Mouse (Mus musculus): Measurements from ENCODE around the gene Blzf1. TPM values are rescaled to one million over a fixed set of nuclear protein-coding genes. Genes with fewer than 3 reads are reported as not detected.

Blzf1 gene
- total RNA-seq, 1 experiment = 21.2 TPM

DNA sequence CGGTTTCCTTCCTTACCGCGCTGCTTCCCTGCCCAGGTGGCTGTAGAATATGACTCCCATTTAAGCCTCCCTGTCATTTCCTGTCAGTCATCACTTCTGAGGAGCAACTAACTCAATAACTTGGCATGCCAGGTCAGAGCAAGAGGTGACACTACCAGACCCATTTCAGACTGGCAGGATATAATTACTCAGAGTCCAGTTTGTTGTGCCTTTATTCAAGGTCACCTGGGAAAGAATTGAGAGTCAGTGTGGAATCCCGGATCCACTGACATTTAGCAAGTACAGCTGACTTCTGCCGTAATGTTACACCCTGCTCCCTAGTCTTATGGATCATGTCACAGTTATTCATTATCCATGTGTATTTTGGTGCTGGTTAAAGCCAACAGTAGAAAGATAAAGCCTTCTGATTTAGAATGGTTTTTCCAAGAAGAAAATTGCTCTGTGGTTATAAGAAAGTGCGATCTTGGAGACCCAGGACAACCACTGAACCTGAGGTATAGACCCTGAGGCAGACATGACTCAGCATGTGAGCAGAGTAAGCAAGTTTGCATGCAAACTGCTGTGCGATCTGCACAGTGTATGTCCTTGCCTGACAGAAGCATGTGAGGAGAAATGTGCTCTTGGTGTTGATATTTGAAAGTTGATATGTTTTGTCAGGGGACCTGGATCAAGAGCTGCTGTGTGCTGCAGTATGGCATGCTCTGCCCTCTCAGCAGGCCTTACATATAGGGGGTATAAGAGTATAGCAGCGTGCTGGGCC lies 56.7 kb downstream of the Blzf1 start:
- no peaks in the 10 kb centered on the region for H3K36me3 ChIP-seq (ENCODE audit: control insufficient read depth, insufficient read depth, low read length, poor library complexity, severe bottlenecking)
- peak overlapping the region; percentile 93 for H3K9ac ChIP-seq (ENCODE audit: insufficient read depth, low read depth, low read length, poor library complexity, severe bottlenecking)
- TF ChIP-seq CHD2 (IDR thresholded peaks at IDR 0.05; ENCODE audit: low read depth, low read length) (no peak), HCFC1 (IDR thresholded peaks at IDR 0.05; ENCODE audit: borderline replicate concordance, insufficient read depth, low read length) (no peak), ZNF384 (IDR thresholded peaks at IDR 0.05; ENCODE audit: low read depth, low read length) (no peak), MAFK (IDR thresholded peaks at IDR 0.05; ENCODE audit: insufficient read depth, low read depth, low read length) (peak; percentile 38; the same call in 1 of the 2 replicates)
- no peaks in the 10 kb centered on the region for H3K9me3 ChIP-seq (ENCODE audit: control insufficient read depth, insufficient read depth, low read depth, low read length)
- H3K4me3 ChIP-seq (ENCODE audit: insufficient read depth in 1 of 2, low read depth in 1 of 2, low read length in 2 of 2, poor library complexity in 1 of 2, severe bottlenecking in 1 of 2) = peak overlapping the region; percentile 86 to 94
- DNase-seq (ENCODE audit: low read depth, low spot score) = no peak
- peaks cover 0 to 4% of the 10 kb centered on the region in 2 experiments; a peak in 2 of 4 replicates for H3K4me1 ChIP-seq (ENCODE audit: control insufficient read depth in 2 of 2, insufficient read depth in 2 of 2, low read length in 2 of 2, poor library complexity in 1 of 2)
- H3K27ac ChIP-seq (ENCODE audit: insufficient read depth, low read depth, low read length, poor library complexity, severe bottlenecking) = no peak overlapping the region
- in situ Hi-C loops (cut with MboI; ENCODE audit: low sequenced_read_pairs in 2 of 2, unreplicated experiment in 2 of 2) = no loop called here

DNA sequence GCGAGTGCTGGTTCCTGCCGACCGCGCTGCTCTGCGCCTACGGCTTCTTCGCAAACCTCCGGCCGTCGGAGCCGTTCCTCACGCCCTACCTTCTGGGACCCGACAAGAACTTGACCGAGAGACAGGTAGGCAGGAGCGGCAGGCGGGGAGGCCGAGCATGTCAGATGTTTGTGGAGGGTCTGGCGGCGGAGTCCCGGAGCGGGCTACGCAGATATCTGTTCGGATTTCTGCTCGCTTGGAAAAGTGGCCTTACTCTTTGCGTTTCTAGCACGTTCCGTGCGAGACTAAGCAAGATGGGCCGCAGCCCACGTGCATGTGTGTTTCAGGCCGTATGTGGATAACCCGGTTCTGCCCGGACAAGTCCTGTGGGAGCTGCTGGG lies 58.0 kb downstream of the Blzf1 start:
- in situ Hi-C loops (cut with MboI; ENCODE audit: low sequenced_read_pairs in 2 of 2, unreplicated experiment in 2 of 2) = no loop called here
- H3K9ac ChIP-seq (ENCODE audit: insufficient read depth, low read depth, low read length, poor library complexity, severe bottlenecking) = peak overlapping the region; percentile 93
- peaks cover 0 to 4% of the 10 kb centered on the region in 2 experiments; a peak in 2 of 4 replicates for H3K4me1 ChIP-seq (ENCODE audit: control insufficient read depth in 2 of 2, insufficient read depth in 2 of 2, low read length in 2 of 2, poor library complexity in 1 of 2)
- no peaks in the 10 kb centered on the region for H3K9me3 ChIP-seq (ENCODE audit: control insufficient read depth, insufficient read depth, low read depth, low read length)
- TF ChIP-seq HCFC1 (IDR thresholded peaks at IDR 0.05; ENCODE audit: borderline replicate concordance, insufficient read depth, low read length) = 0 out of 2 replicates have a peak, but pooled peaks have one; percentile 54
- TF ChIP-seq ZC3H11A (IDR thresholded peaks at IDR 0.05; ENCODE audit: borderline replicate concordance, low read depth, low read length) = no peak
- H3K27ac ChIP-seq (ENCODE audit: insufficient read depth, low read depth, low read length, poor library complexity, severe bottlenecking) = peak overlapping the region; percentile 31; the same call in 1 of the 2 replicates
- peak overlapping the region; percentile 86 to 94 for H3K4me3 ChIP-seq (ENCODE audit: insufficient read depth in 1 of 2, low read depth in 1 of 2, low read length in 2 of 2, poor library complexity in 1 of 2, severe bottlenecking in 1 of 2)
- DNase-seq (ENCODE audit: low read depth, low spot score) = no peak
- H3K36me3 ChIP-seq (ENCODE audit: control insufficient read depth, insufficient read depth, low read length, poor library complexity, severe bottlenecking) = no peaks in the 10 kb centered on the region

DNA sequence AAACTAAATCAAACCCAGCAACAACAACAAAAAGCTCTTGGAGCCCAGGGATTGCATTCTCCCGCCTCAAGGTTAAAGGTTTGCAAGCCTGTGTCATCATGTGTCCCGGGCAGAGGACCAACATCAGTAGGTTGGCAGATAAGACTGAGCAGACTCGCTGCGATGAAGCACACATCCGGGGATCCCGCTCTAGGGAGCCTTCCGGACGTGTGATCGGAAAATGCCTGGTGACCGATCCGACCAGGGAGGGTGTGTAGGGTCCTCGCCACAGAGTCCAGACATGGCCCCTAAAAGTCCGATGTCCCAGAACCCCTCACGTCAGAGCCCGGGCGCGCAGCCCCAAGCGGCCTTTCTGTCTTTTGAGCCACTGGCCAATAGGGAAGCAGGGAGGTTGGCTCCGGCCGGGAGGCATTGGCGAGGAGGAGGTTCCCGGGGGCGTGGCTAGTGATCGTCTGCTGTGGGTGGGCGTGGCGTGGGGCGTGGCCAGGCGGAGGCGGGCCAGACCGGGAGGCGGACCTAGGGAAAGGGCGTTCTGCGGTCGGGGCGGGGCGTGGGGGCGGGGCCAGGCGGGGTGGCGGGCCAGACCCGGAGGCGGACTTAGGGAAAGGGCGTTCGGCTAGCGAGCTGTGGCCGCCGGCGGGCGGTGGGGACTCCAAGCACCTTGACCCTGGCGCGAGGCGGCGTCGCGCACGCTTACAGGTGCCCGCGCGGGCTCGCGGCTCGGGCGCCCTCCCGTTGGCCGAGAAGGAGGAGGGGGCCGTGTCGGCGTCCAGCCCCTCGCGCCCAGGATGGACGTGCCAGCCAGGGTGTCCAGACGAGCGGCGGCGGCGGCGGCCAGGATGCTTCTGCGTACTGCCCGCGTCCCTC lies 58.6 kb downstream of the Blzf1 start, which contains the start of gene Slc19a2:
Gene Slc19a2, plus strand, starts transcription at position 582 of the 867 bp plus-strand sequence.
- DNase-seq (ENCODE audit: low read depth, low spot score) = peak; percentile 93
- Histone ChIP-seq H3K4me1 (ENCODE audit: control insufficient read depth in 2 of 2, insufficient read depth in 2 of 2, low read length in 2 of 2, poor library complexity in 1 of 2) (peaks cover 0 to 4% of the 10 kb centered on the region in 2 experiments; a peak in 2 of 4 replicates), H3K27ac (ENCODE audit: insufficient read depth, low read depth, low read length, poor library complexity, severe bottlenecking) (peak within 1 kb of the TSS; percentile 31; the same call in 1 of the 2 replicates), H3K4me3 (ENCODE audit: insufficient read depth in 1 of 2, low read depth in 1 of 2, low read length in 2 of 2, poor library complexity in 1 of 2, severe bottlenecking in 1 of 2) (peak within 1 kb of the TSS; percentile 89 to 94), H3K36me3 (ENCODE audit: control insufficient read depth, insufficient read depth, low read length, poor library complexity, severe bottlenecking) (no peaks in the 10 kb centered on the region), H3K9me3 (ENCODE audit: control insufficient read depth, insufficient read depth, low read depth, low read length) (no peaks in the 10 kb centered on the region), H3K9ac (ENCODE audit: insufficient read depth, low read depth, low read length, poor library complexity, severe bottlenecking) (peak within 1 kb of the TSS; percentile 93)
- no peak for TF ChIP-seq ZC3H11A (IDR thresholded peaks at IDR 0.05; ENCODE audit: borderline replicate concordance, low read depth, low read length)
- no peak for TF ChIP-seq MAFK (IDR thresholded peaks at IDR 0.05; ENCODE audit: insufficient read depth, low read depth, low read length)
- TF ChIP-seq CHD2 (IDR thresholded peaks at IDR 0.05; ENCODE audit: low read depth, low read length) = no peak
- TF ChIP-seq ZNF384 (IDR thresholded peaks at IDR 0.05; ENCODE audit: low read depth, low read length) = no peak
- TF ChIP-seq HCFC1 (IDR thresholded peaks at IDR 0.05; ENCODE audit: borderline replicate concordance, insufficient read depth, low read length) = no peak
- in situ Hi-C loops (cut with MboI; ENCODE audit: low sequenced_read_pairs in 2 of 2, unreplicated experiment in 2 of 2) = no loop called here

- Histone ChIP-seq H3K9ac (ENCODE audit: insufficient read depth, low read depth, low read length, poor library complexity, severe bottlenecking) (peak overlapping the region; percentile 92), H3K4me1 (ENCODE audit: control insufficient read depth in 2 of 2, insufficient read depth in 2 of 2, low read length in 2 of 2, poor library complexity in 1 of 2) (peaks cover 0 to 4% of the 10 kb centered on the region in 2 experiments; a peak in 2 of 4 replicates), H3K36me3 (ENCODE audit: control insufficient read depth, insufficient read depth, low read length, poor library complexity, severe bottlenecking) (no peaks in the 10 kb centered on the region), H3K27ac (ENCODE audit: insufficient read depth, low read depth, low read length, poor library complexity, severe bottlenecking) (no peak overlapping the region), H3K9me3 (ENCODE audit: control insufficient read depth, insufficient read depth, low read depth, low read length) (no peaks in the 10 kb centered on the region), H3K4me3 (ENCODE audit: insufficient read depth in 1 of 2, low read depth in 1 of 2, low read length in 2 of 2, poor library complexity in 1 of 2, severe bottlenecking in 1 of 2) (peak overlapping the region; percentile 89 to 92)
- no peak for DNase-seq (ENCODE audit: low read depth, low spot score)
- in situ Hi-C loops (cut with MboI; ENCODE audit: low sequenced_read_pairs in 2 of 2, unreplicated experiment in 2 of 2) = no loop called here
- TF ChIP-seq CHD2 (IDR thresholded peaks at IDR 0.05; ENCODE audit: low read depth, low read length) = no peak
- TF ChIP-seq ZC3H11A (IDR thresholded peaks at IDR 0.05; ENCODE audit: borderline replicate concordance, low read depth, low read length) = no peak
- TF ChIP-seq ZNF384 (IDR thresholded peaks at IDR 0.05; ENCODE audit: low read depth, low read length) = no peak
- TF ChIP-seq MAFK (IDR thresholded peaks at IDR 0.05; ENCODE audit: insufficient read depth, low read depth, low read length) = no peak
- TF ChIP-seq HCFC1 (IDR thresholded peaks at IDR 0.05; ENCODE audit: borderline replicate concordance, insufficient read depth, low read length) = no peak
These were observed 59.3 kb downstream of the Blzf1 start for GRCm38 (mm10) chr1:164247971-164248370.

Data from ES-E14 (cell line).